Mouse (Mus musculus): Measurements from ENCODE around the gene Prickle2. TPM values are rescaled to one million over a fixed set of nuclear protein-coding genes. Genes with fewer than 3 reads are reported as not detected.

Prickle2 gene
- polyA plus RNA-seq, 1 experiment from 2014 or later, result 0.35 TPM

DNA sequence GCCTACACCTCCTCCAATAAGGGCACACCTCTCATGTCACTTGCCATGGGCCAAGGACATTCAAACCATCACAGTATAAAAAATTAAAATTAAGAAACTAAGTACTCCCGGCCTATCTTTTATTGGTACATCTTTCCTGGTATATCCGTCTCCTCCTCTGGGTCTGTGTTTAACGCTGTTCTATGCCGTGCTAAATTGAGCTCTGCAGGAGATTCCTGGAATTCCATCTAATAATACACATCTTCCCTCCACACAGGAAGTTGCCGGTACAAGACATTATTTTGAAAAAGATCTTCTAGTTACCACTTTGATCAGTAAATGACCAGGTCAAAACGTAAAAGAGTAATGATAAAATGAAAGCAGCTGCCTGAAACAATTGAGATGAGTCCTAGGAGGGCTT, 207.4 kb downstream of the Prickle2 start:
- H3K4me2 ChIP-seq (ENCODE audit: low read depth, low read length), result no peak overlapping the region
- no peak for ATAC-seq (ENCODE audit: low read depth)
- no peaks in the 10 kb centered on the region for H3K9me3 ChIP-seq (replicated peaks; ENCODE audit: control insufficient read depth, low read length)
- H3K36me3 ChIP-seq (ENCODE audit: control insufficient read depth, insufficient read depth), result no peaks in the 10 kb centered on the region
- no peaks in the 10 kb centered on the region for H3K4me1 ChIP-seq (ENCODE audit: control insufficient read depth, low read depth, low read length)
- H3K9ac ChIP-seq (ENCODE audit: low read depth, low read length), result no peak overlapping the region
- no peak overlapping the region for H3K4me3 ChIP-seq (ENCODE audit: low read depth, low read length)
- H3K27me3 ChIP-seq (ENCODE audit: control insufficient read depth, insufficient read depth, low read depth, low read length), result no peaks in the 10 kb centered on the region
- no peak overlapping the region for H3K27ac ChIP-seq (ENCODE audit: low read length)
- WGBS (ENCODE audit: insufficient replicate concordance), result 61% methylated on average over 6 of the region's 6 CpGs

DNA sequence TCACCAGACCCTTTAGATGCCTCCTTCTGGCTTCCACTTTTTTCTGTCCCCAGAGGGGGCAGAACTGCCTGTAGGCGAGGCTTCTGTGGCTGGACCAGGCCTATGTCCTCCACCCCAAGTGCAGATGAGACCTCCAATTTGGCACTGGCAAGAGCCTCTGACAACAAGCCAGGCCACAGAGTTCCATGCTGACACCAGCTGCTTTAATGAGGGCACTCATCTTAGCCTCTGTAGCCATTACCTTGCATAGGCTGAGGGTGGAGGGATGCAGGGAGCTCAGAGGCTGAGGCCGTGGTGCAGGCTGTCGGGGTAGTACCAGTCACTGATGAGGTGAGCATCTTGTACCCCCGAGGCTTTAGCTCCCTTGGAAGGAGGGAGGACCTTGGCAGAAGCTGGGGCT, 208.7 kb downstream of the Prickle2 start:
- H3K4me3 ChIP-seq (ENCODE audit: low read depth, low read length), result no peak overlapping the region
- H3K27ac ChIP-seq (ENCODE audit: low read length), result no peak overlapping the region
- no peaks in the 10 kb centered on the region for H3K4me1 ChIP-seq (ENCODE audit: control insufficient read depth, low read depth, low read length)
- H3K36me3 ChIP-seq (ENCODE audit: control insufficient read depth, insufficient read depth), result no peaks in the 10 kb centered on the region
- H3K4me2 ChIP-seq (ENCODE audit: low read depth, low read length), result no peak overlapping the region
- ATAC-seq (ENCODE audit: low read depth), result no peak
- H3K27me3 ChIP-seq (ENCODE audit: control insufficient read depth, insufficient read depth, low read depth, low read length), result no peaks in the 10 kb centered on the region
- WGBS (ENCODE audit: insufficient replicate concordance), result 51% methylated on average over 4 of the region's 4 CpGs
- H3K9me3 ChIP-seq (replicated peaks; ENCODE audit: control insufficient read depth, low read length), result no peaks in the 10 kb centered on the region
- H3K9ac ChIP-seq (ENCODE audit: low read depth, low read length), result no peak overlapping the region

DNA sequence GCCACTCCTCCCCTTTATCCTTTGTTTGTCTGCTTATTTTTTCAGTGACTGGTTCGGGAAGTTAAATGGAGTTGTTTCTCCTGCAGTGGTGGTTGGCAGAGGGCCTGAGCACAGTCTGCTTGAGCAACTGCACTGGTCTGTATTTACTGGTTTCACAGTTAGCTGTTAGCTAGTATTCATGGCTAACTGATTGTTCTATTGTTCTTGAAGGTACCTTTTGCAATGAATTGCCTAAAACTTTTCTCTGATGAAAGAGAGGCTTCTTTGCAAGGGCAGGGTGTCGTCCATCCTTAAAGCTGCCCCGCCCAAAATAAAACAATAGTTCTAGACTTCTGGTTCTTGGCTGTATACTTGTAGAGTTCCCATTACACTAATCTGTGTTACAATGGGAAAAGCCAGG, 210.5 kb downstream of the Prickle2 start:
- no peaks in the 10 kb centered on the region for H3K36me3 ChIP-seq (ENCODE audit: control insufficient read depth, insufficient read depth)
- H3K4me1 ChIP-seq (ENCODE audit: control insufficient read depth, low read depth, low read length), result no peaks in the 10 kb centered on the region
- no peak overlapping the region for H3K27ac ChIP-seq (ENCODE audit: low read length)
- H3K4me2 ChIP-seq (ENCODE audit: low read depth, low read length), result no peak overlapping the region
- ATAC-seq (ENCODE audit: low read depth), result no peak
- no peaks in the 10 kb centered on the region for H3K9me3 ChIP-seq (replicated peaks; ENCODE audit: control insufficient read depth, low read length)
- no peak overlapping the region for H3K9ac ChIP-seq (ENCODE audit: low read depth, low read length)
- WGBS (ENCODE audit: insufficient replicate concordance), result 48% methylated on average over 3 of the region's 3 CpGs
- H3K4me3 ChIP-seq (ENCODE audit: low read depth, low read length), result no peak overlapping the region
- H3K27me3 ChIP-seq (ENCODE audit: control insufficient read depth, insufficient read depth, low read depth, low read length), result no peaks in the 10 kb centered on the region

DNA sequence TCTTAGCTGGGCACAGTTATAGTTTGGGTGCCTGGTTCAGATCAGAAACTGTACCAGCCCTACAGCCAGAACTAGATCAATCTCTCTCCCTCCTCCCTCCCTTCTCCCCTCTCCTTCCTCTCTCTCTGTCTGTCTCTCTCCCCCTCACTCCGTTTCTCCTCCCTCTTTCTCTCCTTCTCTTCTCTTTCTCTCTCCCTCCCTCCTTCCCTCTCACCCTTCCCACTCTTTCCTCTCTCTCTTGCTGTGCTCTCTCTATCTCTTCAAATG, 224.3 kb downstream of the Prickle2 start:
- H3K36me3 ChIP-seq (ENCODE audit: control insufficient read depth, insufficient read depth), result no peaks in the 10 kb centered on the region
- no peak overlapping the region for H3K4me3 ChIP-seq (ENCODE audit: low read depth, low read length)
- ATAC-seq (ENCODE audit: low read depth), result no peak
- H3K4me2 ChIP-seq (ENCODE audit: low read depth, low read length), result no peak overlapping the region
- H3K27me3 ChIP-seq (ENCODE audit: control insufficient read depth, insufficient read depth, low read depth, low read length), result peaks cover 3% of the 10 kb centered on the region
- no peaks in the 10 kb centered on the region for H3K9me3 ChIP-seq (replicated peaks; ENCODE audit: control insufficient read depth, low read length)
- H3K4me1 ChIP-seq (ENCODE audit: control insufficient read depth, low read depth, low read length), result no peaks in the 10 kb centered on the region
- WGBS (ENCODE audit: insufficient replicate concordance), result 14% methylated on average over 1 of the region's 1 CpGs
- H3K27ac ChIP-seq (ENCODE audit: low read length), result no peak overlapping the region
- H3K9ac ChIP-seq (ENCODE audit: low read depth, low read length), result no peak overlapping the region

DNA sequence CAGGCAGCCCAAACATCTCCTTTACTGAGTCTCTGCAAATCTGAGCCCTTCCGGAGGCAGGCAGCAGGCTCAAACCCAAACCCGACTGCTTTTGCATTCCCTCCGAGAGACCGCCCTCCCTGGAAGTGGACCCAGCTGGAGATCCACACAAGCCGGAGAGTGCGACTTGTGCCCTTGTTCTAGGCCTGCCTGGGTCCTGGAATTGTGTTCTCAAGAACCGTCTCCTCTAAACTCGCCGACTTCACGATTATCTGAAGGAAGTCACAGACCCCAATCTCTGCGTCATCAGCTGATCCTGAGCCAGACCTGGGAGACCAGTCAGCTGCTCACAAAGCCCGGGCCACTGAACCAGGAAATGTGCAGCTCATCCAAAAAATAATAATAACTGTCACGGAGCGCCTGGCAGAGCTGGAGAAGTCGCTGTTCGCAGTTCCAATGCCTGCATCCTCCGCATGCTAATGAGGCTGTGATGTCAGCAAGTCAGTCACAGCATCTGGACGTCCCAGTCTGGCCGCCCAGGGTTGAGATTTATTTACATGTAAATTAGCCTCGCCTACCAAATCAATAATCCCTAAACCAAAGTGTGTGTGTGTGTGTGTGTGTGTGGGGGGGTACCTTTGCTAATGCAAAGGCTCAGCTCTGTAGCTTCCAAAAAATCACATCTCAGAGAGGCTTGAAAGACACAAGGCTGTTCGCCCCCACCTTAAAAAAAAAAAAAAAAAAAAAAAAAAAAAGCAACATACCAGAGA, 224.8 kb downstream of the Prickle2 start:
- no peak for ATAC-seq (ENCODE audit: low read depth)
- Histone ChIP-seq H3K4me2 (ENCODE audit: low read depth, low read length) (peak overlapping the region; percentile 9; the same call in 1 of the 2 replicates), H3K4me3 (ENCODE audit: low read depth, low read length) (peak overlapping the region; percentile 24), H3K4me1 (ENCODE audit: control insufficient read depth, low read depth, low read length) (no peaks in the 10 kb centered on the region), H3K36me3 (ENCODE audit: control insufficient read depth, insufficient read depth) (no peaks in the 10 kb centered on the region), H3K27ac (ENCODE audit: low read length) (no peak overlapping the region), H3K27me3 (ENCODE audit: control insufficient read depth, insufficient read depth, low read depth, low read length) (peaks cover 3% of the 10 kb centered on the region), H3K9me3 (replicated peaks; ENCODE audit: control insufficient read depth, low read length) (no peaks in the 10 kb centered on the region), H3K9ac (ENCODE audit: low read depth, low read length) (no peak overlapping the region)
- WGBS (ENCODE audit: insufficient replicate concordance), result 1% methylated on average over 21 of the region's 21 CpGs

DNA sequence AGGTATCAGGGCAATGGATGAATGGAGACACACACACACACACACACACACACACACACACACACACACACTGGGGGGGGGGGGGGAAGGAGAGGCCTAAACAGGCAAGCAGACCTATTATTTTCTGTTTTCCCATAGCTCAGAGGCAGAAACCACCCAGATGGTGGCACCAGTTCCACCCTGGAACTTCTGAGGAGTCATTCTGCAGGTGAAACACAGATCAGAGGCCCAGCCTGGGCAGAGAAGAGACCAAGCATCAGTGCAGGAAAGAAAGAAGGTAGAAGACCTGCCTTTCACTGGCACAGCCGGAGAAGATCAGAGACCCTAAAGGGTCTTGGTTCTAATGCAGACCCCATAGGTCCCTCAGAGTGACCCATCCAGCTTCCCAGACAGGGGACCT, 227.3 kb downstream of the Prickle2 start:
- H3K27ac ChIP-seq (ENCODE audit: low read length), result no peak overlapping the region
- H3K36me3 ChIP-seq (ENCODE audit: control insufficient read depth, insufficient read depth), result no peaks in the 10 kb centered on the region
- H3K4me1 ChIP-seq (ENCODE audit: control insufficient read depth, low read depth, low read length), result no peaks in the 10 kb centered on the region
- H3K4me3 ChIP-seq (ENCODE audit: low read depth, low read length), result no peak overlapping the region
- H3K9ac ChIP-seq (ENCODE audit: low read depth, low read length), result no peak overlapping the region
- no peak overlapping the region for H3K4me2 ChIP-seq (ENCODE audit: low read depth, low read length)
- peaks cover 3% of the 10 kb centered on the region for H3K27me3 ChIP-seq (ENCODE audit: control insufficient read depth, insufficient read depth, low read depth, low read length)
- ATAC-seq (ENCODE audit: low read depth), result no peak
- H3K9me3 ChIP-seq (replicated peaks; ENCODE audit: control insufficient read depth, low read length), result no peaks in the 10 kb centered on the region
- 68% methylated on average over 1 of the region's 1 CpGs for WGBS (ENCODE audit: insufficient replicate concordance)

DNA sequence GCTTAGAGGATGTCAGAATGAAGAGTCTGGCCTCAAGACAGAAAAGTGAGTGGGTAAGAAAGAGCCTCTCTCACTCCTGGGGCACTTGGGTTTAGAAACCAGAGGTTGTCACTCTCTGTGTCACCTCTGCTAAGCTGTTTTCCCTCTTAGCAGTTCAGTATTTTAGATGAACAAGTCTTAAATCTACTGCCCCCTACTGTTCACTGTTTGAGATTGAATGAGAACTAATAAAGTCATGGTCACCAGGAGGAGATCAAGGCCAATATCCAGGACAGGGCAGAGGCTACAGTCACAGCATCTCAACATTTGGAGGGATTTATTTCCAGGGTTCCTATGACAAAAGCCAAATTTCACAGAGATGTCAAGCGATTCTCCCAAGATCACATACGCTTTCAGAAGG, 228.3 kb downstream of the Prickle2 start:
- no peaks in the 10 kb centered on the region for H3K36me3 ChIP-seq (ENCODE audit: control insufficient read depth, insufficient read depth)
- no peak overlapping the region for H3K4me2 ChIP-seq (ENCODE audit: low read depth, low read length)
- H3K27ac ChIP-seq (ENCODE audit: low read length), result no peak overlapping the region
- no peak overlapping the region for H3K4me3 ChIP-seq (ENCODE audit: low read depth, low read length)
- H3K9me3 ChIP-seq (replicated peaks; ENCODE audit: control insufficient read depth, low read length), result no peaks in the 10 kb centered on the region
- 74% methylated on average over 2 of the region's 2 CpGs for WGBS (ENCODE audit: insufficient replicate concordance)
- H3K27me3 ChIP-seq (ENCODE audit: control insufficient read depth, insufficient read depth, low read depth, low read length), result peaks cover 3% of the 10 kb centered on the region
- no peak for ATAC-seq (ENCODE audit: low read depth)
- no peaks in the 10 kb centered on the region for H3K4me1 ChIP-seq (ENCODE audit: control insufficient read depth, low read depth, low read length)
- no peak overlapping the region for H3K9ac ChIP-seq (ENCODE audit: low read depth, low read length)

DNA sequence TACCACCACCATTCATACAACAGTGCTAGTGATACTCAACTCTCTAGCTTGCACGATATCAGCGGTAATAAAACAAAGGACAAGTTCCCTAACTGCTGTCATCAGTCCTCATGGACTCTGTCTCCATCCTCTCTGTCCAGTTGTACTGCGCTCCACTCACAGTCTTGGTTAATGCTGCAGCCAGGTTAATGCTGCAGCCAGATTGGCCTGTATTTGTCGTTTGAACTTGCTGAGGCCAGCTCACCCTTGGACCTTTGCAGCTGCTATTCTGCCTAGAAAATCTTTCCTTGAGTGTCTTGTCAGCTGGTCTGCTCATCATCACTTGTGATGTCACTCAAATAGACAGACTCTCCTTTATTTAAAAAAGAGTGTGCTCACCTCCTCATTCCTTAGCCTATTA, 236.5 kb downstream of the Prickle2 start:
- Histone ChIP-seq H3K4me2 (ENCODE audit: low read depth, low read length) (no peak overlapping the region), H3K9me3 (replicated peaks; ENCODE audit: control insufficient read depth, low read length) (no peaks in the 10 kb centered on the region), H3K4me1 (ENCODE audit: control insufficient read depth, low read depth, low read length) (no peaks in the 10 kb centered on the region), H3K4me3 (ENCODE audit: low read depth, low read length) (no peak overlapping the region), H3K9ac (ENCODE audit: low read depth, low read length) (no peak overlapping the region), H3K27me3 (ENCODE audit: control insufficient read depth, insufficient read depth, low read depth, low read length) (no peaks in the 10 kb centered on the region), H3K27ac (ENCODE audit: low read length) (no peak overlapping the region), H3K36me3 (ENCODE audit: control insufficient read depth, insufficient read depth) (no peaks in the 10 kb centered on the region)
- WGBS (ENCODE audit: insufficient replicate concordance), result 59% methylated on average over 4 of the region's 4 CpGs
- ATAC-seq (ENCODE audit: low read depth), result no peak

DNA sequence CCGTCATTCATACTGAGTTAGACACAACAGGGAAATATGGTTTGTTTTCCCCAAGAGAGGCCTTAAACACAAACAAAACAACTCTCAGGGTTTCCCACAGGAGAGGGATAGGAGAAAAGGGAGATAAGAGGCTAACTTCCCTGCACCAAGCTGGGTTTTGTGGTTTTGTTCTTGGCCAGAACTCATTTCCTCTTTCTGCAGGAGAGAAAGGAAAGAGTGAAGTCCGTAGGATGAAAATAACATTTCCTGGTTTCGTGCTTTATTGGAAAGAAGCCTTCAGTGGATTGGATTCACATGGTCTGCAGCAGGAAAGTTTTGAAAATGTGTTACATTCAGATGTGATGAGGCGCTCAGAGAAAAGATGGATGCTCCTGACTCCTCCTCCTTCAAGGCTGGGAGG, 237.1 kb downstream of the Prickle2 start:
- WGBS (ENCODE audit: insufficient replicate concordance), result 15% methylated on average over 4 of the region's 4 CpGs
- Histone ChIP-seq H3K9me3 (replicated peaks; ENCODE audit: control insufficient read depth, low read length) (no peaks in the 10 kb centered on the region), H3K27ac (ENCODE audit: low read length) (no peak overlapping the region), H3K4me1 (ENCODE audit: control insufficient read depth, low read depth, low read length) (no peaks in the 10 kb centered on the region), H3K27me3 (ENCODE audit: control insufficient read depth, insufficient read depth, low read depth, low read length) (no peaks in the 10 kb centered on the region), H3K4me2 (ENCODE audit: low read depth, low read length) (no peak overlapping the region), H3K4me3 (ENCODE audit: low read depth, low read length) (no peak overlapping the region), H3K9ac (ENCODE audit: low read depth, low read length) (no peak overlapping the region), H3K36me3 (ENCODE audit: control insufficient read depth, insufficient read depth) (no peaks in the 10 kb centered on the region)
- no peak for ATAC-seq (ENCODE audit: low read depth)

Measured in liver, embryonic 16.5 days (tissue).